Mouse (Mus musculus) liver, adult 2 months (tissue): ENCODE measurements around the gene Fam204a. TPM values are rescaled to one million over a fixed set of nuclear protein-coding genes. Genes with fewer than 3 reads are reported as not detected.

Experiments used
- DNase-seq: peaks from one replicate; pipeline ENCODE4 v3.0.0-alpha.2; 2011; ENCODE audit warnings: low read depth, low spot score; ENCODE audit errors: extremely low read depth
- H3K27ac ChIP-seq: fragments of 200-500 bp; replicated peaks from 2 replicates; pipeline ENCODE4 v1.5.1; 2012; ENCODE audit warnings: low read depth, mild to moderate bottlenecking, control low read depth, inconsistent platforms, low read length; ENCODE audit not compliant: insufficient read depth
- H3K27me3 ChIP-seq: fragments of 200-500 bp; 2 replicates; pipeline ENCODE4 v1.6.1; 2012; ENCODE audit warnings: mild to moderate bottlenecking, moderate library complexity, low read length, inconsistent platforms; ENCODE audit not compliant: control insufficient read depth, insufficient read depth
- H3K36me3 ChIP-seq: fragments of 200-500 bp; 2 replicates; pipeline ENCODE4 v1.6.1; 2012; ENCODE audit warnings: low read length, inconsistent platforms; ENCODE audit not compliant: control insufficient read depth, insufficient read depth
- H3K4me1 ChIP-seq: fragments of 200-500 bp; 2 replicates; pipeline ENCODE4 v1.6.1; 2011; ENCODE audit warnings: low read length; ENCODE audit not compliant: control insufficient read depth, insufficient read depth
- H3K4me3 ChIP-seq: fragments of 200-500 bp; 2 replicates; pipeline ENCODE4 v1.5.1; 2011; ENCODE audit warnings: low read depth, mild to moderate bottlenecking, control low read depth, low read length, moderate library complexity; ENCODE audit not compliant: insufficient read depth
- H3K79me2 ChIP-seq: fragments of 200-500 bp; 2 replicates; pipeline ENCODE4 v1.6.1; 2012; ENCODE audit warnings: inconsistent platforms, mild to moderate bottlenecking, low read length, moderate library complexity; ENCODE audit not compliant: control insufficient read depth, insufficient read depth
- H3K9ac ChIP-seq: fragments of 200-500 bp; 2 replicates; pipeline ENCODE4 v1.6.1; 2012; ENCODE audit warnings: low read depth, mild to moderate bottlenecking, control low read depth, inconsistent platforms, low read length
- CTCF ChIP-seq: fragments of 200-500 bp; IDR thresholded peaks from 2 replicates; pipeline ENCODE4 v1.5.1; 2011; ENCODE audit warnings: low read depth, low read length, control low read depth
- POLR2A ChIP-seq: fragments of 200-500 bp; IDR thresholded peaks from 2 replicates; pipeline ENCODE4 v1.6.1; 2011; ENCODE audit warnings: low read length, control low read depth; ENCODE audit not compliant: insufficient read depth; ENCODE audit errors: extremely low read depth
- WGBS: fragments of 180-500 bp; shearing (Covaris S2); methylation state at CpG from one replicate; pipeline ENCODE4 v1.1.7; 2018; 5-methylcytosine and 5-hydroxymethylcytosine counted together
- polyA plus RNA-seq: library from polyadenylated mRNA; depleted of rRNA; stranded (reverse); fragments of >200 nt; gene quantifications from 2 replicates; pipeline ENCODE4 v1.2.3, GENCODE M21; 2012
- total RNA-seq: library from RNA; depleted of rRNA; stranded (reverse); fragments of >200 nt; gene quantifications from 2 replicates; pipeline ENCODE4 v1.2.3, GENCODE M21; 2014

Gene Fam204a
- total and polyA plus RNA-seq, 2 experiments = 1.8 to 13.4 TPM

GRCm38 (mm10) chr19:60242620-60243019, 16.1 kb upstream of the Fam204a start:
- 86% methylated on average over 7 of the region's 7 CpGs for WGBS
- Histone ChIP-seq H3K9ac (no peak overlapping the region), H3K4me1 (no peaks in the 10 kb centered on the region), H3K27me3 (0 out of 2 replicates have a peak, but pooled peaks cover 3% of the 10 kb centered on the region), H3K4me3 (no peak overlapping the region), H3K36me3 (no peaks in the 10 kb centered on the region), H3K27ac (no peak overlapping the region), H3K79me2 (no peaks in the 10 kb centered on the region)
- TF ChIP-seq CTCF (no peak), POLR2A (no peak)
- DNase-seq = no peak

DNA sequence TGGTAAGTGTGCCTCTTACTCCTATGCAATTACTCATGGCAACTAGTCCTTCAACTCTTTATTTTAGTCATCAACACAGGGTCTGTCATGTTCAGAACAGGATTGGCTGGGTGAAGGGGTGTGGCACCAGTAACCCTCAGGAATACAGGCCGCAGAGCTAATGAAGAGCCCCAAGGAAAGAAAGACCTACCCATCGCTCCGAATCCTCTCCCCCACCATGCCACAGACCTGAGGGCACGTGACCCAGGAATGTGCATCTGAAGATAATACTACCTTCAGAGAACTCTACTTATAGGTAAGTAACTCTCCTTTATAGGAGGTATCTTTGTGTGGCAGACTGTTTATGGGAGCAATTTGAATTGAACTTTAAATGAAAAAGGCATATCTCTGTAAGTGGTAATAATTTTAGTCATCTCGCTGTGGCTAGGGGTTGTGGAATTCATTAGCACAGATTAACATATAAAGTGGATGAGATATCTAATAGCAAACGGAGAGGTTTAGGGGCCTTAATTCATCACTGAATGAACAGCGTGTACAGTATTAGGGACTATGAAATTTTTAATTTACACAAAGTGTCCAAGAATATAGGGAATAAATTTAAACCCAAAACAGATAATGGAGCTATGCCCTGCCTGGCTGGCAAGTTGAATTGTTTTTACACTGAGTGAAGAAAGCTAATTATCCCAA, 15.6 kb upstream of the Fam204a start:
- Histone ChIP-seq H3K27me3 (0 out of 2 replicates have a peak, but pooled peaks cover 3% of the 10 kb centered on the region), H3K4me3 (no peak overlapping the region), H3K4me1 (no peaks in the 10 kb centered on the region), H3K79me2 (no peaks in the 10 kb centered on the region), H3K9ac (no peak overlapping the region), H3K27ac (no peak overlapping the region), H3K36me3 (no peaks in the 10 kb centered on the region)
- no peak for DNase-seq
- WGBS = 91% methylated on average over 7 of the region's 7 CpGs
- TF ChIP-seq POLR2A (no peak), CTCF (no peak)

DNA sequence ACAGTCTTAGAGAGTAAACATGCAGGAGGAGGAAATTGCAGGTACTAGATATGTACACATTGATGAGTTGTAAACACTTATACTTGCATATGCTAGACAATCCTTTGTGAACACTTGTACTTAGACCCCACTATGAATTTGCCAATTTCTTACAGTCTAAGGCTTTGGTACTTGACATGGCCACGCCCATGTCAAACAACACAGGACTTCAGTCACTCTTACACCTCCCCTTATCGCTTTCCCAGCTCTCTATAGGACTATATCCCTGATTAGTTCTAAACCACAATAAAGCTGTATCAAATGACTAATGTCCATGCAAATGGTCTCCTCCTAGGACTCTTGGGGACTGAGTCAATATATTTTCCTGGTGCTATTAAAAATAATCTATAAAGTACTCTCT, 5.0 kb upstream of the Fam204a start:
- Histone ChIP-seq H3K36me3 (no peaks in the 10 kb centered on the region), H3K9ac (no peak overlapping the region), H3K27me3 (no peaks in the 10 kb centered on the region), H3K27ac (no peak overlapping the region), H3K4me1 (peaks cover 2% of the 10 kb centered on the region; the same call in 1 of the 2 replicates), H3K79me2 (no peaks in the 10 kb centered on the region), H3K4me3 (no peak overlapping the region)
- no peak for DNase-seq
- no peak for TF ChIP-seq CTCF
- TF ChIP-seq POLR2A = no peak
- WGBS = 70% methylated on average over 2 of the region's 2 CpGs

DNA sequence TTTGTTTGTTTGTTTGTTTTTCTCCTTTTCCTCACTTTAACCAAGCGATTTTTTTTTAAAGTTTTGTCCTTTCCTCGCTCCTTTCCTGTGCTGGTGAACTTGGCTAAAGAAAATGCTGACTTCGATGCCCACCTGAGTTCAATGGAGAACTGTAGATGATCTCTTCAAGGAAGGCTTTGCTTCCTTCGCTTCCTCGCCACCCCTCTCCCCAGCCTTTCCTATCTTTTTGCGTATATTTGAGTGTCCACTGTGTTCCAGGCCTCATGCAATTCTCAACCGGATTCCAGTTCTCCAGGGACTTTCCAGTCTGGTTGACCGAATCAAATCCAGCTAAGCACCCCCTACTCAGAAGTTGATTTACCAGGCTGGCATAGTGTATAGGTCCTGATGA, 339 bp upstream of the Fam204a start:
- Histone ChIP-seq H3K9ac (no peak overlapping the region), H3K36me3 (no peaks in the 10 kb centered on the region; the same call in 1 of the 2 replicates), H3K79me2 (peaks cover 4% of the 10 kb centered on the region; the same call in 1 of the 2 replicates), H3K27ac (no peak overlapping the region), H3K4me1 (peaks cover 2% of the 10 kb centered on the region; the same call in 1 of the 2 replicates), H3K27me3 (no peaks in the 10 kb centered on the region), H3K4me3 (no peak overlapping the region)
- TF ChIP-seq POLR2A (no peak), CTCF (no peak)
- WGBS = 64% methylated on average over 8 of the region's 8 CpGs
- no peak for DNase-seq

DNA sequence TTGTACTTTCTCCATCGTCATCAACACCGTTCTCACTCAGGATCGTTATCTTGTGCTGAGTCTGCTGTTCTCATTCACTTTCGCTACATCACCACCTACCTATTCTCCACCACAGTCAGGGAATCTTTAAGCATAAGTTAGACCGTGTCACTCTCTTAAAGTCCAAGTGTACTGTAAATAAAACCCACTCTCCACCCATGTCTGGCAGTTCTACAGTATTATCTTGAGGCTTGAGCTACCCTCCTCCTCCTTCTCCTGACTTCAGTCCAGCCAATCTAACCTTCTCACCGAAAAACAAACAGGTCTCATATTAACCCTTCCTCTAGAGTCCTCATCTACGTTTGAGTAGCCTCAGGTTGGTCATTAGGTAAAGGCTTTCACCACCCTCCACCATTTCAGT, 7.1 kb downstream of the Fam204a start:
- Histone ChIP-seq H3K9ac (no peak overlapping the region), H3K4me1 (no peaks in the 10 kb centered on the region), H3K27me3 (no peaks in the 10 kb centered on the region), H3K79me2 (no peaks in the 10 kb centered on the region; the same call in 1 of the 2 replicates), H3K4me3 (no peak overlapping the region), H3K36me3 (peaks cover 13% of the 10 kb centered on the region), H3K27ac (no peak overlapping the region)
- no peak for TF ChIP-seq POLR2A
- no peak for TF ChIP-seq CTCF
- 74% methylated on average over 7 of the region's 7 CpGs for WGBS
- DNase-seq = no peak

DNA sequence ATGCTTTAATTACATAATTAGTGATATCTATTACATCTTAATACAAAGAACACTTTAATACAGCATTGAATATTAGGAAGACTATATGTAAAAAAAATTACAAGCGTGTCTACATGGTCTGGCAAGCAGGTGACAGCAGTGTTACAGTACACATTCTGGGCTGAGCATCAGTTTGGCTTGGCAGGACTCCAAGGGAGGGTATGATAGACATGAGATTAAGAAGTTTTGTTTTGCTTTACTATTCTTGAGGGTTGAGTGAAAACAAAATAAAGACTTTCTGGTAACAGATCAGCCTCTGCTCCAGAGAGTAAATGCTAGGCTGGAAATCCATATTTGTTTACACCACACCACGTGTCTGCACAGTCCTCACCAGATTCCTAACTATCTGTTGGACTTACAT, 8.5 kb downstream of the Fam204a start:
- no peaks in the 10 kb centered on the region; the same call in 1 of the 2 replicates for H3K79me2 ChIP-seq
- H3K9ac ChIP-seq = no peak overlapping the region
- H3K4me1 ChIP-seq = no peaks in the 10 kb centered on the region
- DNase-seq = no peak
- no peaks in the 10 kb centered on the region for H3K27me3 ChIP-seq
- peaks cover 18% of the 10 kb centered on the region for H3K36me3 ChIP-seq
- no peak overlapping the region for H3K27ac ChIP-seq
- H3K4me3 ChIP-seq = no peak overlapping the region
- TF ChIP-seq CTCF (no peak), POLR2A (no peak)
- WGBS = 50% methylated on average over 2 of the region's 2 CpGs
